Mouse (Mus musculus) layer of hippocampus, postnatal 10 days (tissue): ENCODE measurements around the gene Grin2d. TPM values are rescaled to one million over a fixed set of nuclear protein-coding genes. Genes with fewer than 3 reads are reported as not detected.
"Not testable (repeated sequence)": the region's sequence is repeated elsewhere in the genome, so short reads cannot be mapped to it uniquely, and the experiment has no call there.

Experiments
- DNase-seq, 2 experiments: peaks; one replicate each; pipeline ENCODE4 v3.0.0; 2021; ENCODE audit warnings: low spot score in 2 of 2
- total RNA-seq, 2 experiments: library from RNA; stranded (reverse); gene quantifications; 2 replicates each; pipeline ENCODE4 v1.2.3; 2021

The Grin2d gene
- total RNA-seq, 2 experiments from 2014 or later, result 32.1 to 33.4 TPM

GRCm38 (mm10) chr7:45898125-45898524 lies 19.9 kb upstream of the Grin2d start:
- not testable (repeated sequence) for DNase-seq

- DNase-seq, result peak; percentile 52 to 64
Observed at GRCm38 (mm10) chr7:45897258-45897757, 19.1 kb upstream of the Grin2d start.

- DNase-seq, result peak; percentile 95 to 96
Observed at GRCm38 (mm10) chr7:45896517-45897257, 18.5 kb upstream of the Grin2d start, which contains the start of the genes Syngr4 and Tmem143. TSS of gene Syngr4 (minus strand) at chr7:45896714. TSS of gene Tmem143 (plus strand) at chr7:45896941.

- no peak for DNase-seq
Observed at GRCm38 (mm10) chr7:45895931-45896516, 17.8 kb upstream of the Grin2d start.

GRCm38 (mm10) chr7:45892651-45893050 lies 14.5 kb upstream of the Grin2d start:
- no peak for DNase-seq

GRCm38 (mm10) chr7:45887246-45887645 lies 9.1 kb upstream of the Grin2d start:
- no peak for DNase-seq

- no peak for DNase-seq
Observed at GRCm38 (mm10) chr7:45881011-45881410, 2.8 kb upstream of the Grin2d start.

- DNase-seq, result no peak
Observed at GRCm38 (mm10) chr7:45880531-45880930, 2.4 kb upstream of the Grin2d start.

- no peak for DNase-seq
Observed at GRCm38 (mm10) chr7:45876895-45877294, 1.3 kb downstream of the Grin2d start.

GRCm38 (mm10) chr7:45873061-45873947 lies 4.9 kb downstream of the Grin2d start:
- peak; percentile 66 to 72 for DNase-seq

GRCm38 (mm10) chr7:45872624-45873023 lies 5.6 kb downstream of the Grin2d start, which contains the start of gene Kdelr1:
TSS of gene Kdelr1 (plus strand) at chr7:45872772.
- peak; percentile 95 for DNase-seq

- DNase-seq, result peak; percentile 44 to 46
Observed at GRCm38 (mm10) chr7:45870282-45871058, 7.7 kb downstream of the Grin2d start.

GRCm38 (mm10) chr7:45869787-45870186 lies 8.4 kb downstream of the Grin2d start:
- DNase-seq, result peak in 1 of 2 experiments; percentile 30

- no peak for DNase-seq
Observed at GRCm38 (mm10) chr7:45869107-45869670, 9.0 kb downstream of the Grin2d start.

- DNase-seq, result no peak
Observed at GRCm38 (mm10) chr7:45867871-45868270, 10.3 kb downstream of the Grin2d start.

- peak; percentile 89 to 93 for DNase-seq
Observed at GRCm38 (mm10) chr7:45865925-45866910, 12.0 kb downstream of the Grin2d start.

- DNase-seq, result no peak
Observed at GRCm38 (mm10) chr7:45864435-45864834, 13.7 kb downstream of the Grin2d start.

GRCm38 (mm10) chr7:45862804-45863203 lies 15.4 kb downstream of the Grin2d start:
- no peak for DNase-seq

GRCm38 (mm10) chr7:45859008-45859407 lies 19.2 kb downstream of the Grin2d start:
- no peak for DNase-seq
